9 mouse cellular contexts compared by ENCODE assay signal in genomic region chr7:142549941-142550763, GRCm38 (mm10). TPM values are rescaled to one million over a fixed set of nuclear protein-coding genes. Genes with fewer than 3 reads are reported as not detected.
A peak's percentile ranks its signal among the peaks of the same experiment; 100 is the strongest.
DNase-seq lines count a peak whose midpoint lies in the region; ATAC-seq and TF ChIP-seq lines count a peak whose summit lies in the region.
"Had no signal": no experiment of that assay in that cellular context is flagged by ENCODE, and none has a peak within 500 bp of the region (broad histone marks: within the 10 kb centered on the region; RNA-seq: fewer than 3 reads in every experiment).

No protein-coding gene starts in this region.

- H3K27me3 ChIP-seq in kidney, postnatal 0 days (ENCODE audit: insufficient read depth, low read length): no peaks in the 10 kb centered on the region
- no peaks in the 10 kb centered on the region for H3K27me3 ChIP-seq in embryonic facial prominence, embryonic 12.5 days
- H3K27me3 ChIP-seq in hindbrain, embryonic 11.5 days (ENCODE audit: control insufficient read depth, insufficient read depth, low read length): no peaks in the 10 kb centered on the region

- 67% methylated on average over 10 of the region's 10 CpGs for WGBS in kidney, postnatal 0 days
- WGBS in embryonic facial prominence, embryonic 12.5 days: 88% methylated on average over 10 of the region's 10 CpGs
- WGBS in hindbrain, embryonic 11.5 days: 89% methylated on average over 10 of the region's 10 CpGs

- H3K9me3 ChIP-seq in kidney, postnatal 0 days (replicated peaks; ENCODE audit: low read length): no peaks in the 10 kb centered on the region
- H3K9me3 ChIP-seq in embryonic facial prominence, embryonic 12.5 days: no peaks in the 10 kb centered on the region
- H3K9me3 ChIP-seq in hindbrain, embryonic 11.5 days (ENCODE audit: control insufficient read depth, low read length): no peaks in the 10 kb centered on the region

- peak; percentile 89 for TF ChIP-seq CTCF in kidney, postnatal 0 days (IDR thresholded peaks at IDR 0.05; ENCODE audit: low read depth)

- no peaks in the 10 kb centered on the region for H3K36me3 ChIP-seq in kidney, postnatal 0 days (ENCODE audit: insufficient read depth, low read length)
- H3K36me3 ChIP-seq in embryonic facial prominence, embryonic 12.5 days: no peaks in the 10 kb centered on the region
- H3K36me3 ChIP-seq in hindbrain, embryonic 11.5 days (ENCODE audit: control insufficient read depth, insufficient read depth, low read length): no peaks in the 10 kb centered on the region

- no peak overlapping the region for H3K4me2 ChIP-seq in kidney, postnatal 0 days (ENCODE audit: low read length)
- H3K4me2 ChIP-seq in embryonic facial prominence, embryonic 12.5 days (replicated peaks): no peak overlapping the region; the same call in 1 of the 2 replicates
- no peak overlapping the region for H3K4me2 ChIP-seq in hindbrain, embryonic 11.5 days (replicated peaks; ENCODE audit: low read depth, low read length)

- H3K27ac ChIP-seq in kidney, postnatal 0 days: no peak overlapping the region
- H3K27ac ChIP-seq in embryonic facial prominence, embryonic 12.5 days: peak overlapping the region; percentile 54
- no peak overlapping the region for H3K27ac ChIP-seq in hindbrain, embryonic 11.5 days (ENCODE audit: low read depth, low read length)

- intact Hi-C loops in heart, postnatal 14 days (cut with DNase I): no loop called here

- ATAC-seq in kidney, postnatal 0 days (replicated peaks; ENCODE audit: low FRiP score, low read depth): peak; percentile 48; the same call in 1 of the 2 replicates
- ATAC-seq in embryonic facial prominence, embryonic 12.5 days (ENCODE audit: insufficient number of reproducible peaks, insufficient read depth, low FRiP score, low TSS enrichment): no peak
- ATAC-seq in megakaryocyte progenitor cell, adult 5-6 weeks (replicated peaks; ENCODE audit: poor library complexity): no peak
- no peak for ATAC-seq in hindbrain, embryonic 11.5 days (ENCODE audit: low FRiP score)
- ATAC-seq: CD4-positive, CD25-positive, alpha-beta regulatory T cell, adult 4 months had no signal

- no peak overlapping the region for H3K9ac ChIP-seq in kidney, postnatal 0 days (ENCODE audit: low read depth, low read length)
- no peak overlapping the region for H3K9ac ChIP-seq in embryonic facial prominence, embryonic 12.5 days
- no peak overlapping the region for H3K9ac ChIP-seq in hindbrain, embryonic 11.5 days (ENCODE audit: low read depth, low read length)

- peak; percentile 83 for DNase-seq in kidney, postnatal 0 days (ENCODE audit: low spot score)
- DNase-seq in kidney, adult 11 months: no peak
- peak; percentile 52 to 79 for DNase-seq in adrenal gland, adult (ENCODE audit: inconsistent age in 2 of 2, low spot score in 1 of 2)
- peak; percentile 41 to 68 for DNase-seq in heart, postnatal 14 days
- no peak for DNase-seq in hindbrain, embryonic 11.5 days (ENCODE audit: low spot score)
- DNase-seq in embryo, embryonic 9.5 days (ENCODE audit: extremely low spot score): no peak

- H3K4me1 ChIP-seq in kidney, postnatal 0 days (replicated peaks; ENCODE audit: insufficient read depth, low read length): peaks cover 39% of the 10 kb centered on the region
- peaks cover 67% of the 10 kb centered on the region for H3K4me1 ChIP-seq in embryonic facial prominence, embryonic 12.5 days
- H3K4me1 ChIP-seq in hindbrain, embryonic 11.5 days (replicated peaks; ENCODE audit: control insufficient read depth, insufficient read depth, low read length): peaks cover 4% of the 10 kb centered on the region; the same call in 1 of the 2 replicates

- H3K4me3 ChIP-seq in kidney, postnatal 0 days (replicated peaks; ENCODE audit: low read depth, low read length): no peak overlapping the region
- no peak overlapping the region for H3K4me3 ChIP-seq in embryonic facial prominence, embryonic 12.5 days
- no peak overlapping the region for H3K4me3 ChIP-seq in hindbrain, embryonic 11.5 days (ENCODE audit: low read depth, low read length)

RNA-seq across cellular contexts. Expression of gene Mrpl23, which starts 17.7 kb away (rescaled TPM):
- 21.3 and 22.6 TPM in 2 replicates for polyA plus RNA-seq in kidney, postnatal 0 days (2015; fragmentation: Nextera tagmentation; extraction: Ambion mirVana)
- 19.8 and 32.6 TPM in 2 replicates for polyA plus RNA-seq in embryonic facial prominence, embryonic 12.5 days (2016; fragmentation: Nextera tagmentation; extraction: Ambion mirVana)
- 1 to 10 TPM; 2.7 to 7.4 TPM for total RNA-seq in heart, postnatal 14 days (2021)
- 10.4 and 11.8 TPM in 2 replicates for total RNA-seq in megakaryocyte progenitor cell, adult 5-6 weeks (2015)
- total RNA-seq in megakaryocyte progenitor cell, adult 5-6 weeks (2017): 45.9 and 63.4 TPM in 2 replicates
- polyA plus RNA-seq in hindbrain, embryonic 11.5 days (2014; fragmentation: Nextera tagmentation; extraction: Ambion mirVana): 13.5 and 13.9 TPM in 2 replicates

RNA-seq across cellular contexts. Expression of gene Tnnt3, which starts 51.5 kb away (rescaled TPM):
- polyA plus RNA-seq in kidney, postnatal 0 days (2015; fragmentation: Nextera tagmentation; extraction: Ambion mirVana): 3.4 TPM in 2 replicates
- 4.6 and 6.9 TPM in 2 replicates for polyA plus RNA-seq in embryonic facial prominence, embryonic 12.5 days (2016; fragmentation: Nextera tagmentation; extraction: Ambion mirVana)
- 1 to 10 TPM; 1.2 to 1.4 TPM for total RNA-seq in heart, postnatal 14 days (2021)
- total RNA-seq in megakaryocyte progenitor cell, adult 5-6 weeks (2015): 0.20 TPM in 1 of 2 replicates, not detected in the other
- total RNA-seq in megakaryocyte progenitor cell, adult 5-6 weeks (2017): not detected in 2 replicates
- polyA plus RNA-seq in hindbrain, embryonic 11.5 days (2014; fragmentation: Nextera tagmentation; extraction: Ambion mirVana): 1.7 and 1.9 TPM in 2 replicates

Comparison
In these comparisons a context has a peak if more than half of its experiments do, and no peak if none do; other contexts are left out.
1. DNase-seq: peak in kidney, postnatal 0 days (single experiment), adrenal gland, adult (2 of 2) and heart, postnatal 14 days (2 of 2); none in kidney, adult 11 months (single experiment), hindbrain, embryonic 11.5 days (single experiment) and embryo, embryonic 9.5 days (single experiment).